Mouse (Mus musculus) liver, postnatal 0 days (tissue): ENCODE measurements at regions not wholly inside any gene's neighbourhood (a gene's known extent, or its start where the extent isn't known, plus 50 kb on each side); places are given as distances from the start of the nearest gene placed in this dataset.
A peak's percentile ranks its signal among the peaks of the same experiment; 100 is the strongest.

ENCODE experiments used
- CTCF ChIP-seq: sonication (generic); IDR thresholded peaks from 2 replicates; pipeline ENCODE4 v1.5.1; 2016; ENCODE audit warnings: antibody characterized with exemption, low read depth
- EP300 ChIP-seq: IDR thresholded peaks from 2 replicates; pipeline ENCODE4 v1.6.1; 2016; ENCODE audit warnings: antibody characterized with exemption, low read depth, mild to moderate bottlenecking

GRCm38 (mm10) chr7:114922155-114922554 is 178.7 kb downstream of the Insc start:
- TF ChIP-seq CTCF: peak; percentile 82
- no peak for TF ChIP-seq EP300
